Mouse (Mus musculus) limb, embryonic 15.5 days (tissue): ENCODE data around the gene Osbpl3. TPM values are rescaled to one million over a fixed set of nuclear protein-coding genes. Genes with fewer than 3 reads are reported as not detected.

Experiments
- ATAC-seq: fragments of 200-750 bp; cut with Nextera tagmentation; 2 replicates; pipeline ENCODE4 v1.8.0; 2017; ENCODE audit warnings: low read depth, moderate TSS enrichment; ENCODE audit not compliant: insufficient number of reproducible peaks, low FRiP score, low TSS enrichment
- H3K27ac ChIP-seq: fragments of 300-500 bp; sonication (generic); 2 replicates; pipeline ENCODE4 v1.5.1; 2015; ENCODE audit warnings: moderate library complexity, mild to moderate bottlenecking, inconsistent platforms
- H3K27me3 ChIP-seq: fragments of 300-500 bp; sonication (generic); 2 replicates; pipeline ENCODE4 v1.6.1; 2015; ENCODE audit warnings: inconsistent platforms
- H3K36me3 ChIP-seq: fragments of 300-500 bp; sonication (generic); 2 replicates; pipeline ENCODE4 v1.6.1; 2015; ENCODE audit warnings: inconsistent platforms
- H3K4me1 ChIP-seq: fragments of 300-500 bp; sonication (generic); 2 replicates; pipeline ENCODE4 v1.6.1; 2015; ENCODE audit warnings: inconsistent platforms
- H3K4me2 ChIP-seq: fragments of 300-500 bp; sonication (generic); 2 replicates; pipeline ENCODE4 v1.6.1; 2015; ENCODE audit warnings: mild to moderate bottlenecking, inconsistent platforms
- H3K4me3 ChIP-seq: fragments of 300-500 bp; sonication (generic); 2 replicates; pipeline ENCODE4 v1.5.1; 2015; ENCODE audit warnings: mild to moderate bottlenecking, inconsistent platforms
- H3K9ac ChIP-seq: fragments of 300-500 bp; sonication (generic); 2 replicates; pipeline ENCODE4 v1.6.1; 2015; ENCODE audit warnings: inconsistent platforms
- H3K9me3 ChIP-seq: fragments of 300-500 bp; sonication (generic); 2 replicates; pipeline ENCODE4 v1.6.1; 2016; ENCODE audit warnings: inconsistent platforms
- WGBS: fragments of 180-500 bp; shearing (Covaris S2); methylation state at CpG from one replicate; pipeline ENCODE4 v1.1.7; 2015; 5-methylcytosine and 5-hydroxymethylcytosine counted together
- polyA plus RNA-seq: library from polyadenylated mRNA; unstranded; fragments of >200 nt; fragmentation: Nextera tagmentation; extraction: Ambion mirVana; gene quantifications from 2 replicates; pipeline ENCODE4 v1.2.1, GENCODE M21; 2015

The Osbpl3 gene
- polyA plus RNA-seq, 1 experiment from 2014 or later, result 12.8 TPM

DNA sequence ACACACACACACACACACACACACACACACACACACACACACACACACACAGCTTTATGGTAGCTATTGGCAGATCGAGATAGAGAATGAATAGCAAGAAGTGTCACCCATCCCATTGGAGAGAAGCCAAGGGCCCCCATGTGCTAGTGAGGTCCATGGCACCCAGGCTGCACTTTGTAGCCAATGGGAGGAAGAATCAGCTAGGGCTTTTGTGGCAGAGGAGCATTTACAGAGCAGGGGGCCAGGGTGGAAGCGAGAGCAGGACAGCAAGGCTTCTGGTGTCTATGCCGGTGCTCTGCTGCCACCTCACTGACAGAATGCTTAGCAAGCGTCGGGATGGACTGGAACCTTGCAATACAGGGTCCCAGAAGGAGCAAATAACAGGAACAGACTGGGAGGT is 200.6 kb downstream of the Osbpl3 start:
- H3K4me1 ChIP-seq, result no peaks in the 10 kb centered on the region
- WGBS, result 70% methylated on average over 5 of the region's 5 CpGs
- H3K27ac ChIP-seq, result no peak overlapping the region
- no peaks in the 10 kb centered on the region for H3K27me3 ChIP-seq
- no peak overlapping the region for H3K9ac ChIP-seq
- no peak overlapping the region for H3K4me2 ChIP-seq
- no peak for ATAC-seq
- H3K9me3 ChIP-seq, result no peaks in the 10 kb centered on the region
- H3K36me3 ChIP-seq, result no peaks in the 10 kb centered on the region
- H3K4me3 ChIP-seq, result no peak overlapping the region

DNA sequence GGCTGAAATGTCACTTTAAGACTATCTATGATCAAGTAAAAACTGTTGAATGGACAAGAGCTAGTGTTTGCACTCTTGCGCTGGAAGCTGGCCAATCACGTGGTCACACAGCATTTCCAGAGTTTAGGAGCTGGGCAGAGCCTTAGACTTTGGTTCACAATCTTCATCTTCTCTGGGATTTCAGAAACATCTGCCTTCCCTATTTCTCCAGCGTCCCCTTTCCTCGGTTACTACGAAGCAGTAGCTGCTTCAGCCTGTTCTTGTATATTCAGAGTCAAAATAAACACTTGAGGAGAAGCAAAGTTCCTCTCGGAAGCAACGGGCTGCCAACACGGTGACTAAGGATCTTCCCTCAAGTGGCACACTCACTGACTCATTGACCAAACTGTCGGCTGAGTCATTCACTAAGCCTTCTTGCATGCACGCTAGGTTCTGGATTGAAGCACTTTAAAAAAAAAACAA is 201.2 kb downstream of the Osbpl3 start:
- no peak overlapping the region for H3K4me3 ChIP-seq
- H3K4me1 ChIP-seq, result no peaks in the 10 kb centered on the region
- no peaks in the 10 kb centered on the region for H3K27me3 ChIP-seq
- no peak overlapping the region for H3K4me2 ChIP-seq
- ATAC-seq, result no peak
- no peak overlapping the region for H3K27ac ChIP-seq
- no peaks in the 10 kb centered on the region for H3K9me3 ChIP-seq
- 75% methylated on average over 10 of the region's 10 CpGs for WGBS
- no peaks in the 10 kb centered on the region for H3K36me3 ChIP-seq
- no peak overlapping the region for H3K9ac ChIP-seq

GRCm38 (mm10) chr6:50252690-50253089 is 203.3 kb downstream of the Osbpl3 start:
- no peak for ATAC-seq
- no peak overlapping the region for H3K4me3 ChIP-seq
- no peak overlapping the region for H3K27ac ChIP-seq
- H3K4me1 ChIP-seq, result no peaks in the 10 kb centered on the region
- WGBS, result 63% methylated on average over 5 of the region's 5 CpGs
- no peak overlapping the region for H3K4me2 ChIP-seq
- H3K9ac ChIP-seq, result no peak overlapping the region
- no peaks in the 10 kb centered on the region for H3K9me3 ChIP-seq
- H3K36me3 ChIP-seq, result no peaks in the 10 kb centered on the region
- no peaks in the 10 kb centered on the region for H3K27me3 ChIP-seq

GRCm38 (mm10) chr6:50247791-50248190 is 208.2 kb downstream of the Osbpl3 start:
- H3K4me2 ChIP-seq, result no peak overlapping the region
- no peaks in the 10 kb centered on the region for H3K27me3 ChIP-seq
- no peaks in the 10 kb centered on the region for H3K4me1 ChIP-seq
- no peak for ATAC-seq
- no peak overlapping the region for H3K27ac ChIP-seq
- H3K4me3 ChIP-seq, result no peak overlapping the region
- WGBS, result 88% methylated on average over 4 of the region's 4 CpGs
- no peak overlapping the region for H3K9ac ChIP-seq
- H3K36me3 ChIP-seq, result no peaks in the 10 kb centered on the region
- H3K9me3 ChIP-seq, result no peaks in the 10 kb centered on the region

DNA sequence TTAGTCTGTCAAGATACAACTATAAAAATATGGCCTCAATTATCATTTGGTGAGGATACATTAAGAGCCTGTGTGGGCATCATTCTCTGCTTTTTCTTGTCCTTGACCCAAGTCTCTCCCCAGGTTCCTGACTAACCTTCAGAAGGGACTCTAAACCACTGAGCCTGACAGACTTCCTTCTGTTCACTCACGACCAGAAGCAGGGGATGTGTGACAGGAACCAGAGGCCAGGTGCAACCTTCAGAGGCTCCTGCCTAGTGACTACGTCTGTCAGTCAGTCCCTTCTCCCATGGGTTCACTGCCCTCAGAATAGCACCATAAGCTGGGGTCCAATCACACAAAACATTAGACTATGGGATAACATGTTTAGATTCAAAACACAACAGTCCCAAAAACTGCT is 208.6 kb downstream of the Osbpl3 start:
- no peaks in the 10 kb centered on the region for H3K27me3 ChIP-seq
- H3K36me3 ChIP-seq, result no peaks in the 10 kb centered on the region
- no peak overlapping the region for H3K9ac ChIP-seq
- H3K9me3 ChIP-seq, result no peaks in the 10 kb centered on the region
- 72% methylated on average over 2 of the region's 2 CpGs for whole genome bisulfite sequencing
- ATAC-seq, result no peak
- no peak overlapping the region for H3K4me2 ChIP-seq
- no peak overlapping the region for H3K4me3 ChIP-seq
- H3K4me1 ChIP-seq, result no peaks in the 10 kb centered on the region
- H3K27ac ChIP-seq, result no peak overlapping the region

DNA sequence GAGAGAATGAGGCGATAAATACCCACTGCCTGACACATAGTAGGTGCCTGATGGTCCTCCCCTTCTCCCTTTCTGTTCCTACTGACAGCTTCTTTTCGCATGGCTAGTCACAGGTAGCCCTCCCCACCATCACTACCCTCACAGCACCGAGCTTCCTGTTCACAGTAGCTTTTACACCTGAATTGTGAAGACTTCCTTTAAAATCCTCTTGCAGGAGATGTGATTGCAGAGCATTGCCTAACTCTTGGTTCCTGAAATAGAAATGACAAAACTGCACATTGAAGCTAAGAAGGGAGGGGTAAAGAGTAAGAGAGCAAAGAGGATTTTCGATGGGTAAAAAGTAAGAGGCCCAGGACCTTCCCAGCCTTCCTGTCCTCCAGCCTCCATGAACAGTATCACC is 211.0 kb downstream of the Osbpl3 start:
- Histone ChIP-seq H3K4me1 (no peaks in the 10 kb centered on the region), H3K4me2 (no peak overlapping the region), H3K9ac (no peak overlapping the region), H3K27me3 (no peaks in the 10 kb centered on the region), H3K4me3 (no peak overlapping the region), H3K9me3 (no peaks in the 10 kb centered on the region), H3K36me3 (no peaks in the 10 kb centered on the region), H3K27ac (no peak overlapping the region)
- 78% methylated on average over 4 of the region's 4 CpGs for WGBS
- no peak for ATAC-seq

DNA sequence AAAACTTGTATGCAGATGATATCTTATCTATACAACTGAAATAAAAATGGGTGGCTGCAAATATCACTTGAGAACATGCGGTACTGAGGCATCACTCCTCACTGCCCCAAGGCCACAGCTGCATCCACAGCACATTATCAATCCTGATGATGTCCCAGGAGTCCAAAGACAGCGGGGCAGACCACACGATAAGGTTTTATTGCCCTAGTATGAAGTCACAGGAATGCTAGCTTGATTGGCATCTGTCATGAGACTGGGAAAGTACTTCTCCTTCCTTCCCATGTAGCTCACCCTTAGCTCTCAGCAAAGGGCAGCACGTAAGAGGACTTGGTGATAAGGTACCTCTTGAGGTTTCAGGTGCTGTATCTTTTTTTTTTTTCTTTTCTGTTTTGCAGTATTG is 211.9 kb downstream of the Osbpl3 start:
- no peak overlapping the region for H3K4me2 ChIP-seq
- H3K4me3 ChIP-seq, result no peak overlapping the region
- H3K9ac ChIP-seq, result no peak overlapping the region
- ATAC-seq, result no peak
- no peak overlapping the region for H3K27ac ChIP-seq
- no peaks in the 10 kb centered on the region for H3K27me3 ChIP-seq
- H3K36me3 ChIP-seq, result no peaks in the 10 kb centered on the region
- 67% methylated on average over 4 of the region's 4 CpGs for WGBS
- H3K4me1 ChIP-seq, result no peaks in the 10 kb centered on the region
- no peaks in the 10 kb centered on the region for H3K9me3 ChIP-seq

Other genes with a start within 250 kb of the Osbpl3 start
- 30.7 and 31.3 TPM in 2 replicates for gene Gsdme, start 192.3 kb downstream of the Osbpl3 start, polyA plus RNA-seq
- gene Cycs, start 110.3 kb upstream of the Osbpl3 start, polyA plus RNA-seq, result 50.5 and 51.4 TPM in 2 replicates
- gene 4921507P07Rik, start 140.4 kb upstream of the Osbpl3 start, polyA plus RNA-seq, result 0.14 and 0.52 TPM in 2 replicates
- not detected in 2 replicates for gene Npvf, start 198.2 kb upstream of the Osbpl3 start, polyA plus RNA-seq